ENCODE assay signal across 8 mouse cellular contexts in the genomic region with DNA sequence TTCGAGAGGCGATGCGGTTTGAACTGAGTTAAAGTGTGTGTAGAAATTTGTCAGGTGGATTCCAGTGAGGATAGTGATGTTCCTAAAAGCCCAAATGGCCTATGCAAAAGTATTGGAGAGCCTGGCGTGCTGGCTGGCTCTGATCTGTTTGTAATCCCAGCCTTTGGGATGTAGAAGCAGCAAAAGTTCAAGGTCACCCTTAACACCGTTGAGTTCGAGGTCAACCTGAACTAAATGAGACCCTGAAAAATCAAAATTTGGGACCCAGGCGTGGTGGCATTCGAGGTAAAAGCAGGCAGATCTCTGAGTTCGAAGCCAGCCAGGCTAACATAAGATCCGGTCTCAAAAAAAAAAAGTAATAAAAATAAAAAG. TPM values are rescaled to one million over a fixed set of nuclear protein-coding genes. Genes with fewer than 3 reads are reported as not detected.
DNase-seq lines count a peak whose midpoint lies in the region; ATAC-seq and TF ChIP-seq lines count a peak whose summit lies in the region.

No protein-coding gene starts in this region.

- H3K27ac ChIP-seq in liver, adult 2 months (replicated peaks; ENCODE audit: insufficient read depth, low read depth, low read length) = peak overlapping the region; percentile 57
- peak overlapping the region; percentile 68 for H3K27ac ChIP-seq in embryonic facial prominence, embryonic 13.5 days
- no peak overlapping the region for H3K27ac ChIP-seq in intestine, embryonic 14.5 days (ENCODE audit: low read depth)
- H3K27ac ChIP-seq in neural tube, embryonic 12.5 days = no peak overlapping the region

- H3K4me3 ChIP-seq in liver, adult 2 months (ENCODE audit: insufficient read depth, low read depth, low read length) = peak overlapping the region; percentile 86
- H3K4me3 ChIP-seq in embryonic facial prominence, embryonic 13.5 days = peak overlapping the region; percentile 82
- peak overlapping the region; percentile 76 for H3K4me3 ChIP-seq in intestine, embryonic 14.5 days (ENCODE audit: low read depth, low read length)
- H3K4me3 ChIP-seq in neural tube, embryonic 12.5 days = peak overlapping the region; percentile 79

- peak overlapping the region; percentile 67 for H3K4me2 ChIP-seq in embryonic facial prominence, embryonic 13.5 days
- peak overlapping the region; percentile 76 for H3K4me2 ChIP-seq in intestine, embryonic 14.5 days (ENCODE audit: low read length)
- peak overlapping the region; percentile 90 for H3K4me2 ChIP-seq in neural tube, embryonic 12.5 days (replicated peaks)

- no peak for TF ChIP-seq CTCF in liver, adult 2 months (IDR thresholded peaks at IDR 0.05; ENCODE audit: low read depth, low read length)

- no peaks in the 10 kb centered on the region for H3K9me3 ChIP-seq in embryonic facial prominence, embryonic 13.5 days
- H3K9me3 ChIP-seq in intestine, embryonic 14.5 days (ENCODE audit: control insufficient read depth, low read length) = no peaks in the 10 kb centered on the region
- no peaks in the 10 kb centered on the region for H3K9me3 ChIP-seq in neural tube, embryonic 12.5 days

- DNase-seq in liver, adult 2 months (ENCODE audit: extremely low read depth, low read depth, low spot score) = no peak
- DNase-seq in liver = no peak
- no peak for DNase-seq in intestine, embryonic 14.5 days (ENCODE audit: low spot score)
- no peak for DNase-seq in layer of hippocampus, adult 11-12 months (ENCODE audit: low spot score)
- DNase-seq in adrenal gland, adult 18-20 months (ENCODE audit: low spot score in 2 of 2) = no peak
- no peak for DNase-seq in left cerebral cortex, adult 11 months (ENCODE audit: low spot score)

- TF ChIP-seq POLR2A in liver, adult 2 months (IDR thresholded peaks at IDR 0.05; ENCODE audit: extremely low read depth, insufficient read depth, low read length) = no peak

- no peaks in the 10 kb centered on the region for H3K36me3 ChIP-seq in liver, adult 2 months (ENCODE audit: control insufficient read depth, insufficient read depth, low read length)
- peaks cover 6% of the 10 kb centered on the region; the same call in 1 of the 2 replicates for H3K36me3 ChIP-seq in embryonic facial prominence, embryonic 13.5 days
- H3K36me3 ChIP-seq in intestine, embryonic 14.5 days (ENCODE audit: control insufficient read depth, insufficient read depth, low read length) = peaks cover 6% of the 10 kb centered on the region; the same call in 1 of the 2 replicates
- H3K36me3 ChIP-seq in neural tube, embryonic 12.5 days = no peaks in the 10 kb centered on the region

- peaks cover 5% of the 10 kb centered on the region; the same call in 1 of the 2 replicates for H3K4me1 ChIP-seq in liver, adult 2 months (ENCODE audit: control insufficient read depth, insufficient read depth, low read length)
- peaks cover 18% of the 10 kb centered on the region for H3K4me1 ChIP-seq in embryonic facial prominence, embryonic 13.5 days
- peaks cover 16% of the 10 kb centered on the region for H3K4me1 ChIP-seq in intestine, embryonic 14.5 days (replicated peaks; ENCODE audit: control insufficient read depth, insufficient read depth, low read length)
- peaks cover 17% of the 10 kb centered on the region for H3K4me1 ChIP-seq in neural tube, embryonic 12.5 days

- peaks cover 4% of the 10 kb centered on the region; the same call in 1 of the 2 replicates for H3K79me2 ChIP-seq in liver, adult 2 months (ENCODE audit: control insufficient read depth, insufficient read depth, low read length)

- WGBS in liver, adult 2 months = 30% methylated on average over 10 of the region's 10 CpGs
- 47% methylated on average over 10 of the region's 10 CpGs for WGBS in embryonic facial prominence, embryonic 13.5 days
- WGBS in intestine, embryonic 14.5 days = 46% methylated on average over 10 of the region's 10 CpGs
- 51% methylated on average over 10 of the region's 10 CpGs for WGBS in neural tube, embryonic 12.5 days

- peak overlapping the region; percentile 47 for H3K9ac ChIP-seq in liver, adult 2 months (ENCODE audit: low read depth, low read length)
- H3K9ac ChIP-seq in embryonic facial prominence, embryonic 13.5 days = peak overlapping the region; percentile 88
- peak overlapping the region; percentile 70 for H3K9ac ChIP-seq in intestine, embryonic 14.5 days (ENCODE audit: low read length)
- peak overlapping the region; percentile 67 for H3K9ac ChIP-seq in neural tube, embryonic 12.5 days

- H3K27me3 ChIP-seq in liver, adult 2 months (ENCODE audit: control insufficient read depth, insufficient read depth, low read length) = no peaks in the 10 kb centered on the region
- H3K27me3 ChIP-seq in embryonic facial prominence, embryonic 13.5 days = no peaks in the 10 kb centered on the region
- H3K27me3 ChIP-seq in intestine, embryonic 14.5 days (replicated peaks; ENCODE audit: control insufficient read depth, insufficient read depth, low read length) = no peaks in the 10 kb centered on the region
- H3K27me3 ChIP-seq in neural tube, embryonic 12.5 days (replicated peaks) = no peaks in the 10 kb centered on the region

- ATAC-seq in embryonic facial prominence, embryonic 13.5 days (ENCODE audit: insufficient number of reproducible peaks, insufficient read depth, low FRiP score, low TSS enrichment, low read depth) = no peak
- ATAC-seq in intestine, embryonic 14.5 days (replicated peaks; ENCODE audit: low FRiP score, low TSS enrichment, low read depth) = no peak
- ATAC-seq in neural tube, embryonic 12.5 days (ENCODE audit: low FRiP score, low read depth) = no peak

RNA-seq across cellular contexts. Expression of gene Smyd4, which starts 0.6 kb away (rescaled TPM):
- total RNA-seq in liver, adult 2 months (2014; rRNA removed) = 1.8 and 2.5 TPM in 2 replicates
- polyA plus RNA-seq in liver, adult 2 months (2012; rRNA removed) = 0.93 and 1.1 TPM in 2 replicates
- 15.6 and 19.8 TPM in 2 replicates for polyA plus RNA-seq in embryonic facial prominence, embryonic 13.5 days (2015; fragmentation: Nextera tagmentation; extraction: Ambion mirVana)
- polyA plus RNA-seq in intestine, embryonic 14.5 days (2014; fragmentation: Nextera tagmentation; extraction: Ambion mirVana) = 11.6 and 12.5 TPM in 2 replicates
- 13.5 and 15.1 TPM in 2 replicates for polyA plus RNA-seq in neural tube, embryonic 12.5 days (2016; fragmentation: Nextera tagmentation; extraction: Ambion mirVana)
- total RNA-seq in adrenal gland, adult 18-20 months (2021) = 1 to 10 TPM; 6.6 to 7.9 TPM

RNA-seq across cellular contexts. Expression of gene Rpa1, which starts 0.8 kb away (rescaled TPM):
- total RNA-seq in liver, adult 2 months (2014; rRNA removed) = 19.9 and 21.4 TPM in 2 replicates
- 10.3 and 10.5 TPM in 2 replicates for polyA plus RNA-seq in liver, adult 2 months (2012; rRNA removed)
- polyA plus RNA-seq in embryonic facial prominence, embryonic 13.5 days (2015; fragmentation: Nextera tagmentation; extraction: Ambion mirVana) = 110 and 120 TPM in 2 replicates
- polyA plus RNA-seq in intestine, embryonic 14.5 days (2014; fragmentation: Nextera tagmentation; extraction: Ambion mirVana) = 103 and 116 TPM in 2 replicates
- 95.9 and 103 TPM in 2 replicates for polyA plus RNA-seq in neural tube, embryonic 12.5 days (2016; fragmentation: Nextera tagmentation; extraction: Ambion mirVana)
- 10 to 100 TPM; 39.7 to 42.2 TPM for total RNA-seq in adrenal gland, adult 18-20 months (2021)

Comparison
In these comparisons a context has a peak if more than half of its experiments do, and no peak if none do; other contexts are left out.
1. H3K27ac ChIP-seq: peak in liver, adult 2 months (single experiment) and embryonic facial prominence, embryonic 13.5 days (single experiment); none in intestine, embryonic 14.5 days (single experiment) and neural tube, embryonic 12.5 days (single experiment).
2. Peak in every context shown above with its lines, with median percentiles within 50 percentile points of each other: H3K4me3 ChIP-seq, H3K9ac ChIP-seq and H3K4me2 ChIP-seq.